Mouse (Mus musculus) heart, postnatal 0 days (tissue): Measurements from ENCODE around the gene Vwf.

Experiments
- CTCF ChIP-seq: IDR thresholded peaks from 2 replicates; pipeline ENCODE4 v1.5.1; 2016; ENCODE audit warnings: antibody characterized with exemption, control low read depth, low read depth
- EP300 ChIP-seq: IDR thresholded peaks from 2 replicates; pipeline ENCODE4 v1.6.1; 2016; ENCODE audit warnings: antibody characterized with exemption, low read depth

- TF ChIP-seq CTCF: no peak
- TF ChIP-seq EP300: no peak
Measured at GRCm38 (mm10) chr6:125729471-125729870, 182.9 kb downstream of the Vwf start.
